Mouse (Mus musculus): ENCODE data around the gene Tnfaip8l3. TPM values are rescaled to one million over a fixed set of nuclear protein-coding genes. Genes with fewer than 3 reads are reported as not detected.

Gene Tnfaip8l3
- not detected for total RNA-seq (2023)

GRCm38 (mm10) chr9:54068032-54068649 is at the start of gene Tnfaip8l3:
TSS of gene Tnfaip8l3 (minus strand) at chr9:54068388.

GRCm38 (mm10) chr9:53975122-53975518 is 93.1 kb downstream of the Tnfaip8l3 start, which contains the start of gene Elmod1:
TSS of gene Elmod1 (minus strand) at chr9:53975301.

Other genes starting within 250 kb of the Tnfaip8l3 start
- gene Sln, start 218.2 kb downstream of the Tnfaip8l3 start, total RNA-seq (2023) = not detected
- not detected for gene Elmod1, start 93.1 kb downstream of the Tnfaip8l3 start, total RNA-seq (2023)
- not detected for gene Cyp19a1, start 199.7 kb upstream of the Tnfaip8l3 start, total RNA-seq (2023)
- not detected for gene Gldn, start 218.1 kb upstream of the Tnfaip8l3 start, total RNA-seq (2023)